Mouse (Mus musculus) G1E (cell line): Measurements from ENCODE around the gene Shroom1.

Experiments used
- CTCF ChIP-seq: IDR thresholded peaks from 2 replicates; pipeline ENCODE4 v1.5.1; 2012; ENCODE audit warnings: low read depth, low read length, inconsistent platforms, mixed read lengths
- GATA1 ChIP-seq: IDR thresholded peaks from 2 replicates; pipeline ENCODE4 v1.6.1; 2012; ENCODE audit warnings: borderline replicate concordance, low read length, inconsistent platforms, mixed read lengths
- GATA2 ChIP-seq: IDR thresholded peaks from 2 replicates; pipeline ENCODE4 v1.6.1; 2012; ENCODE audit warnings: low read depth, low read length, inconsistent platforms, borderline replicate concordance
- TAL1 ChIP-seq: conservative IDR thresholded peaks from 2 replicates; pipeline ENCODE4 v1.6.1; 2012; ENCODE audit warnings: low read depth, low read length, inconsistent platforms, mixed read lengths

- TF ChIP-seq CTCF (no peak), GATA1 (no peak), TAL1 (no peak), GATA2 (no peak)
These were observed 25.5 kb upstream of the Shroom1 start for GRCm38 (mm10) chr11:53431347-53432056.
